Mouse (Mus musculus) liver, embryonic 11.5 days (tissue): ENCODE results near the gene Tenm2. TPM values are rescaled to one million over a fixed set of nuclear protein-coding genes. Genes with fewer than 3 reads are reported as not detected.

Experiments used
- ATAC-seq: fragments of 200-750 bp; cut with Nextera tagmentation; replicated peaks from 2 replicates; pipeline ENCODE4 v1.8.0; 2017; ENCODE audit warnings: moderate number of reproducible peaks, mild to moderate bottlenecking, moderate TSS enrichment, moderate library complexity; ENCODE audit not compliant: low FRiP score
- DNase-seq: peaks from one replicate; pipeline ENCODE4 v3.0.0-alpha.2; 2017; ENCODE audit warnings: low spot score
- H3K27ac ChIP-seq: fragments of 300-500 bp; sonication (generic); 2 replicates; pipeline ENCODE4 v1.5.1; 2014; ENCODE audit warnings: mild to moderate bottlenecking, low read depth, low read length, control low read depth
- H3K27me3 ChIP-seq: fragments of 300-500 bp; sonication (generic); replicated peaks from 2 replicates; pipeline ENCODE4 v1.6.1; 2014; ENCODE audit warnings: low read length, mixed read lengths; ENCODE audit not compliant: control insufficient read depth, insufficient read depth
- H3K36me3 ChIP-seq: fragments of 300-500 bp; sonication (generic); 2 replicates; pipeline ENCODE4 v1.6.1; 2014; ENCODE audit warnings: mild to moderate bottlenecking, low read length, moderate library complexity, mixed read lengths; ENCODE audit not compliant: control insufficient read depth, insufficient read depth
- H3K4me1 ChIP-seq: fragments of 300-500 bp; sonication (generic); replicated peaks from 2 replicates; pipeline ENCODE4 v1.6.1; 2014; ENCODE audit warnings: low read length, mixed read lengths; ENCODE audit not compliant: control insufficient read depth, insufficient read depth
- H3K4me2 ChIP-seq: fragments of 300-500 bp; sonication (generic); 2 replicates; pipeline ENCODE4 v1.6.1; 2014; ENCODE audit warnings: mild to moderate bottlenecking, control low read depth, moderate library complexity
- H3K4me3 ChIP-seq: fragments of 300-500 bp; sonication (generic); 2 replicates; pipeline ENCODE4 v1.5.1; 2014; ENCODE audit warnings: low read depth, low read length, control low read depth
- H3K9ac ChIP-seq: fragments of 300-500 bp; sonication (generic); 2 replicates; pipeline ENCODE4 v1.6.1; 2014; ENCODE audit warnings: low read depth, low read length, control low read depth
- H3K9me3 ChIP-seq: fragments of 300-500 bp; sonication (generic); 2 replicates; pipeline ENCODE4 v1.6.1; 2016; ENCODE audit warnings: low read length, inconsistent platforms, mixed read lengths; ENCODE audit not compliant: control insufficient read depth
- WGBS: fragments of 180-500 bp; shearing (Covaris S2); extraction: QIAGEN DNeasy Blood & Tissue Kit; methylation state at CpG from one replicate; pipeline ENCODE4 v1.1.7; 2014; 5-methylcytosine and 5-hydroxymethylcytosine counted together
- polyA plus RNA-seq: library from polyadenylated mRNA; unstranded; fragments of >200 nt; fragmentation: Nextera tagmentation; extraction: Ambion mirVana; gene quantifications from 2 replicates; pipeline ENCODE4 v1.2.1, GENCODE M21; 2014

Tenm2 gene
- polyA plus RNA-seq, 1 experiment from 2014 or later = 0.78 TPM

- Histone ChIP-seq H3K9ac (no peak overlapping the region), H3K4me1 (no peaks in the 10 kb centered on the region), H3K4me3 (no peak overlapping the region), H3K36me3 (no peaks in the 10 kb centered on the region), H3K27me3 (no peaks in the 10 kb centered on the region), H3K4me2 (no peak overlapping the region), H3K27ac (no peak overlapping the region), H3K9me3 (no peaks in the 10 kb centered on the region)
- no peak for ATAC-seq
- WGBS = 48% methylated on average over 5 of the region's 5 CpGs
- no peak for DNase-seq
Observed at GRCm38 (mm10) chr11:36276015-36276414, 959.7 kb downstream of the Tenm2 start.

GRCm38 (mm10) chr11:36272149-36272548 is 963.6 kb downstream of the Tenm2 start:
- Histone ChIP-seq H3K9ac (no peak overlapping the region), H3K9me3 (no peaks in the 10 kb centered on the region), H3K27me3 (no peaks in the 10 kb centered on the region), H3K4me3 (no peak overlapping the region), H3K4me2 (no peak overlapping the region), H3K4me1 (no peaks in the 10 kb centered on the region), H3K36me3 (no peaks in the 10 kb centered on the region), H3K27ac (no peak overlapping the region)
- DNase-seq (no peak), ATAC-seq (no peak)
- WGBS = 73% methylated on average over 2 of the region's 2 CpGs

DNA sequence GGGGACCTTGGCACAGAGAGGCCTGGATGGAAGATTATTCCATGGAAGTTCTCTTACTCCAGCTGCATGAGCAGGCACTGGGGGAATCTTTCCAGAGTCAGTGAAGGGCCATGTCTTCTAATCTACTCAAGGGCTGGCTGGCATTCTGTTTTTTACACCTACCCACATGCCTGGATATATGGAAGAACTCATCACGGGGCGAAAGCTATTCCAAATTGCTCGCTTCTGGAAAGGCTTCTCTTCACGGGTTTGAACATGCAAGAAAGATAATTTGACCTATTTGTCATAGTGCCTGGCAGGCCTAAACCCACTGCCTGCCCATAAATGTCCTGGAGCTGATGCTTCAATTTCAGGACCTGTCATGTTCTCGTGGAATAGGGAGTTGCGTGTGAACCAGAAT is 965.8 kb downstream of the Tenm2 start:
- 85% methylated on average over 6 of the region's 6 CpGs for WGBS
- ATAC-seq = no peak

DNA sequence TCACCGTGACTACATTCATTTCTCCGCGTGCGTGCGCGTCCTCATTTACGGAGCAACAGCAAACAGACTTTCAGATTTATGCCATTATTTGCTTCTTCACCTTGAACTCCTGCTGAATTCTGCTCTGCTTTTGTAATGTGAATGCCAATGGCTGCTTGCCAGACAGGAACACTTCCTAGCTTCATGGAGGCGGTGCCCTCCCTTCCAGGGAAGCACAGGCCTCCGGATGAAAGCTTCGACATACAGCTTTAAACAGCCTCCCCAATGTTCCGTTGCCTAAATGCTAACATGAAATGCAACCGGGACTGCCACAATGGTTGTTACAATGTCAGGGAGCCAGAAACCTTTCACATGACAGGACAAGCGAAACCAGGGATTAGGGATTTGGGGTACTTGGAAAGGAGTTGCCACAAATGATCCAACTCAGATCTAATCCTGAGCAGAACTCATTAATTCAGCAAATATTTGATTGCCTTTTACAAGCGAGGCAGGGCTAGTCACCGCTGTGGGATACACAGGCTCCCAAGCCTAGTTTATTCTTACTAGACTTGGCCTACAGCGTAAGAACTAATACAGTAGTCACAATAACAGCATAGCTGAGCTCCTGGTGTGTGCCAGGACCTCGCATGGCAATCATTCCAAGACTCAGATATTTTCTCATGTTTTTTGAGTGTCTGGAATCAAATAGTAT is 970.8 kb downstream of the Tenm2 start:
- Histone ChIP-seq H3K4me3 (no peak overlapping the region), H3K9me3 (no peaks in the 10 kb centered on the region), H3K4me1 (no peaks in the 10 kb centered on the region), H3K36me3 (no peaks in the 10 kb centered on the region), H3K27me3 (no peaks in the 10 kb centered on the region), H3K27ac (no peak overlapping the region), H3K9ac (no peak overlapping the region), H3K4me2 (no peak overlapping the region)
- ATAC-seq (no peak), DNase-seq (no peak)
- 89% methylated on average over 17 of the region's 17 CpGs for WGBS

More for the DNA sequence above, 965.8 kb downstream of the Tenm2 start:
- Histone ChIP-seq H3K27ac (no peak overlapping the region), H3K9ac (no peak overlapping the region), H3K9me3 (no peaks in the 10 kb centered on the region), H3K4me1 (no peaks in the 10 kb centered on the region), H3K27me3 (no peaks in the 10 kb centered on the region), H3K4me2 (no peak overlapping the region), H3K36me3 (no peaks in the 10 kb centered on the region), H3K4me3 (no peak overlapping the region)
- DNase-seq = no peak

DNA sequence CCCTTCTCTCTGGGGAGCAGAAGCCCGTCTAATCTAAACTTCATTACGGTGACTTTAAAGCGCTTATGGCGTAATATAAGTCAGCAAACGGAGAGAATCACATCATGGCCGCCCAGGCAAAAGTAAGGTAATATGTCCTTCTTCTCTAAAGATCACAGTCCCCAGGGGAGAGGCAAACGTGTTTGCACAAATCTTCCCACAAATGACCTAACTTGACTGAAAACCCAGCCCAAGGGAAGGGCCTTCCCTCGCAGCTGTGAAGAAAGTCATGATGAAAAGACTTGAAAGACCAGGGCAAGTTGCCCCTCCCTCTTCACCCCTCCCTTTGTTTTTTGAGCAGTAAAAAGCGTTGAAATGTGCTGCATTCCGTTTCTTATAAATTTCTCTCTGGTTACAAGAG is 971.9 kb downstream of the Tenm2 start:
- ATAC-seq = no peak

GRCm38 (mm10) chr11:36257187-36257586 is 978.6 kb downstream of the Tenm2 start:
- Histone ChIP-seq H3K27ac (no peak overlapping the region), H3K4me1 (no peaks in the 10 kb centered on the region), H3K36me3 (no peaks in the 10 kb centered on the region), H3K27me3 (no peaks in the 10 kb centered on the region), H3K9me3 (no peaks in the 10 kb centered on the region), H3K4me3 (no peak overlapping the region), H3K4me2 (no peak overlapping the region), H3K9ac (no peak overlapping the region)
- 86% methylated on average over 5 of the region's 5 CpGs for WGBS
- no peak for DNase-seq
- no peak for ATAC-seq

More for the DNA sequence above, 971.9 kb downstream of the Tenm2 start:
- DNase-seq = no peak
- 70% methylated on average over 10 of the region's 10 CpGs for WGBS
- Histone ChIP-seq H3K27me3 (no peaks in the 10 kb centered on the region), H3K9me3 (no peaks in the 10 kb centered on the region), H3K4me2 (no peak overlapping the region), H3K27ac (no peak overlapping the region), H3K9ac (no peak overlapping the region), H3K4me3 (no peak overlapping the region), H3K4me1 (no peaks in the 10 kb centered on the region), H3K36me3 (no peaks in the 10 kb centered on the region)

DNA sequence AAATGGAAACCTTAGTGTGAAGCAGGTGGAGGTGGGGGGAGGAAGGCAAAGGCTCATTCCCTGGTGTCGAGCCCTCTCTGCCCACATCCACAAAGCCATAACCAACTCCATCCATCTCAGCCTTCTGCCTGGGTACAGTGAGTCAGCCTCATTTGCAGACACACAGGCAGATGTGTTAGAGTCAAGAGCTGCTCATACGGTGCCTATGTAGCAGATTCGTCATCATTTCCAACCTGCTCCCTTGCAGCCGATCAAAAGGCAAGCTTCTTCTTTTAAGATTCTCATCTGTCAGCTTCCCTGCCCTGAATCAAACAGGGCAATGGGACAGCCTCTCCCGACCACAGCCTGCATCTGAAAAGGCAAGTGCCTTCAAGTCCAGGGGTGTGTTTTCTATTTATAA is 979.0 kb downstream of the Tenm2 start:
- Histone ChIP-seq H3K9me3 (no peaks in the 10 kb centered on the region), H3K36me3 (no peaks in the 10 kb centered on the region), H3K4me3 (no peak overlapping the region), H3K9ac (no peak overlapping the region), H3K27ac (no peak overlapping the region), H3K4me2 (no peak overlapping the region), H3K27me3 (no peaks in the 10 kb centered on the region), H3K4me1 (no peaks in the 10 kb centered on the region)
- DNase-seq (no peak), ATAC-seq (no peak)
- WGBS = 68% methylated on average over 5 of the region's 5 CpGs

- no peak overlapping the region for H3K27ac ChIP-seq
- 76% methylated on average over 2 of the region's 2 CpGs for WGBS
Observed at GRCm38 (mm10) chr11:36254019-36254418, 981.7 kb downstream of the Tenm2 start.

GRCm38 (mm10) chr11:36250111-36250510 is 985.7 kb downstream of the Tenm2 start:
- 46% methylated on average over 7 of the region's 7 CpGs for WGBS
- Histone ChIP-seq H3K4me2 (no peak overlapping the region), H3K4me1 (no peaks in the 10 kb centered on the region), H3K4me3 (no peak overlapping the region), H3K36me3 (no peaks in the 10 kb centered on the region), H3K27me3 (no peaks in the 10 kb centered on the region), H3K9ac (no peak overlapping the region), H3K9me3 (no peaks in the 10 kb centered on the region), H3K27ac (no peak overlapping the region)
- DNase-seq = no peak
- ATAC-seq = no peak

More at GRCm38 (mm10) chr11:36254019-36254418, 981.7 kb downstream of the Tenm2 start:
- no peak overlapping the region for H3K9ac ChIP-seq
- H3K36me3 ChIP-seq = no peaks in the 10 kb centered on the region
- H3K4me2 ChIP-seq = no peak overlapping the region
- no peak overlapping the region for H3K4me3 ChIP-seq
- DNase-seq (no peak), ATAC-seq (no peak)
- no peaks in the 10 kb centered on the region for H3K27me3 ChIP-seq
- no peaks in the 10 kb centered on the region for H3K4me1 ChIP-seq
- H3K9me3 ChIP-seq = no peaks in the 10 kb centered on the region
